Mouse (Mus musculus) lung, embryonic 16.5 days (tissue): ENCODE results near the gene Olfr157. TPM values are rescaled to one million over a fixed set of nuclear protein-coding genes. Genes with fewer than 3 reads are reported as not detected.

Experiments used
- ATAC-seq: fragments of 200-750 bp; cut with Nextera tagmentation; 2 replicates; pipeline ENCODE4 v1.8.0; 2017; ENCODE audit warnings: low read depth, mild to moderate bottlenecking, moderate library complexity
- H3K27ac ChIP-seq: fragments of 300-500 bp; sonication (generic); 2 replicates; pipeline ENCODE4 v1.5.1; 2014; ENCODE audit warnings: mild to moderate bottlenecking, control low read depth, low read length
- H3K27me3 ChIP-seq: fragments of 300-500 bp; sonication (generic); 2 replicates; pipeline ENCODE4 v1.6.1; 2014; ENCODE audit warnings: low read depth, low read length, mixed read lengths; ENCODE audit not compliant: control insufficient read depth, insufficient read depth
- H3K36me3 ChIP-seq: fragments of 300-500 bp; sonication (generic); 2 replicates; pipeline ENCODE4 v1.6.1; 2014; ENCODE audit warnings: low read length; ENCODE audit not compliant: control insufficient read depth, insufficient read depth
- H3K4me1 ChIP-seq: fragments of 300-500 bp; sonication (generic); replicated peaks from 2 replicates; pipeline ENCODE4 v1.6.1; 2014; ENCODE audit warnings: low read length, mixed read lengths; ENCODE audit not compliant: control insufficient read depth, insufficient read depth
- H3K4me2 ChIP-seq: fragments of 300-500 bp; sonication (generic); 2 replicates; pipeline ENCODE4 v1.6.1; 2014; ENCODE audit warnings: low read depth, low read length, control low read depth
- H3K4me3 ChIP-seq: fragments of 300-500 bp; sonication (generic); 2 replicates; pipeline ENCODE4 v1.5.1; 2014; ENCODE audit warnings: mild to moderate bottlenecking, low read length, control low read depth
- H3K9ac ChIP-seq: fragments of 300-500 bp; sonication (generic); 2 replicates; pipeline ENCODE4 v1.6.1; 2014; ENCODE audit warnings: low read length, control low read depth
- H3K9me3 ChIP-seq: fragments of 300-500 bp; sonication (generic); 2 replicates; pipeline ENCODE4 v1.6.1; 2016; ENCODE audit warnings: low read length; ENCODE audit not compliant: control insufficient read depth
- WGBS: fragments of 180-500 bp; shearing (Covaris S2); extraction: QIAGEN DNeasy Blood & Tissue Kit; methylation state at CpG from one replicate; pipeline ENCODE4 v1.1.7; 2014; 5-methylcytosine and 5-hydroxymethylcytosine counted together
- polyA plus RNA-seq: library from polyadenylated mRNA; unstranded; fragments of >200 nt; fragmentation: Nextera tagmentation; extraction: Ambion mirVana; gene quantifications from 2 replicates; pipeline ENCODE4 v1.2.1, GENCODE M21; 2015

Gene Olfr157
- polyA plus RNA-seq, result not detected in 2 replicates

GRCm38 (mm10) chr4:43840101-43840500 is at the start of gene Olfr157:
Olfr157 (minus strand) TSS chr4:43840201.
- Histone ChIP-seq H3K4me3 (no peak within 1 kb of the TSS), H3K9me3 (no peaks in the 10 kb centered on the region), H3K4me1 (no peaks in the 10 kb centered on the region), H3K9ac (no peak within 1 kb of the TSS), H3K36me3 (no peaks in the 10 kb centered on the region), H3K27ac (no peak within 1 kb of the TSS), H3K4me2 (no peak within 1 kb of the TSS), H3K27me3 (no peaks in the 10 kb centered on the region)
- ATAC-seq, result no peak
- WGBS, result 48% methylated on average over 1 of the region's 1 CpGs

- Histone ChIP-seq H3K4me1 (peaks cover 21% of the 10 kb centered on the region), H3K4me3 (no peak overlapping the region), H3K9ac (no peak overlapping the region), H3K4me2 (no peak overlapping the region), H3K36me3 (no peaks in the 10 kb centered on the region), H3K9me3 (no peaks in the 10 kb centered on the region), H3K27me3 (no peaks in the 10 kb centered on the region), H3K27ac (peak overlapping the region; percentile 73)
- 23% methylated on average over 4 of the region's 4 CpGs for WGBS
- peak; percentile 79 for ATAC-seq
Observed at GRCm38 (mm10) chr4:43884196-43884595, 44.2 kb upstream of the Olfr157 start.

- no peak for ATAC-seq
- no peaks in the 10 kb centered on the region for H3K36me3 ChIP-seq
Observed at GRCm38 (mm10) chr4:43879566-43879965, 39.6 kb upstream of the Olfr157 start.

GRCm38 (mm10) chr4:43878121-43878776 is 38.2 kb upstream of the Olfr157 start:
- Histone ChIP-seq H3K36me3 (no peaks in the 10 kb centered on the region), H3K9ac (no peak overlapping the region), H3K4me1 (peaks cover 17% of the 10 kb centered on the region), H3K9me3 (no peaks in the 10 kb centered on the region), H3K4me3 (no peak overlapping the region), H3K27me3 (no peaks in the 10 kb centered on the region), H3K4me2 (no peak overlapping the region), H3K27ac (peak overlapping the region; percentile 72)
- WGBS, result 29% methylated on average over 5 of the region's 5 CpGs
- peak; percentile 26 for ATAC-seq

More at GRCm38 (mm10) chr4:43879566-43879965, 39.6 kb upstream of the Olfr157 start:
- 77% methylated on average over 6 of the region's 6 CpGs for WGBS
- H3K4me1 ChIP-seq, result peaks cover 25% of the 10 kb centered on the region
- H3K9me3 ChIP-seq, result no peaks in the 10 kb centered on the region
- no peaks in the 10 kb centered on the region for H3K27me3 ChIP-seq
- H3K9ac ChIP-seq, result no peak overlapping the region
- H3K27ac ChIP-seq, result no peak overlapping the region
- H3K4me3 ChIP-seq, result no peak overlapping the region
- no peak overlapping the region for H3K4me2 ChIP-seq

GRCm38 (mm10) chr4:43877230-43877629 is 37.2 kb upstream of the Olfr157 start:
- WGBS, result 94% methylated on average over 1 of the region's 1 CpGs
- Histone ChIP-seq H3K9ac (no peak overlapping the region), H3K36me3 (no peaks in the 10 kb centered on the region), H3K27ac (no peak overlapping the region), H3K9me3 (peaks cover 2% of the 10 kb centered on the region), H3K4me1 (peaks cover 17% of the 10 kb centered on the region), H3K4me2 (no peak overlapping the region), H3K27me3 (no peaks in the 10 kb centered on the region), H3K4me3 (no peak overlapping the region)
- no peak for ATAC-seq

GRCm38 (mm10) chr4:43875919-43876411 is 36.0 kb upstream of the Olfr157 start:
- H3K27me3 ChIP-seq, result no peaks in the 10 kb centered on the region
- peak overlapping the region; percentile 89 for H3K9ac ChIP-seq
- peaks cover 17% of the 10 kb centered on the region for H3K4me1 ChIP-seq
- H3K4me2 ChIP-seq, result peak overlapping the region; percentile 95
- H3K27ac ChIP-seq, result no peak overlapping the region
- H3K36me3 ChIP-seq, result no peaks in the 10 kb centered on the region
- peak overlapping the region; percentile 77 for H3K4me3 ChIP-seq
- ATAC-seq, result peak; percentile 35
- peaks cover 2% of the 10 kb centered on the region for H3K9me3 ChIP-seq
- WGBS, result 1% methylated on average over 20 of the region's 20 CpGs

GRCm38 (mm10) chr4:43875160-43875918 is 35.3 kb upstream of the Olfr157 start, which contains the start of gene Reck:
Reck (plus strand) TSS chr4:43875530.
- Histone ChIP-seq H3K9ac (peak within 1 kb of the TSS; percentile 89), H3K27ac (peak within 1 kb of the TSS; percentile 52; the same call in 1 of the 2 replicates), H3K4me3 (peak within 1 kb of the TSS; percentile 77), H3K9me3 (peaks cover 2% of the 10 kb centered on the region), H3K36me3 (no peaks in the 10 kb centered on the region), H3K27me3 (no peaks in the 10 kb centered on the region), H3K4me1 (peaks cover 17% of the 10 kb centered on the region), H3K4me2 (peak within 1 kb of the TSS; percentile 95)
- under 1% methylated on average over 66 of the region's 73 CpGs for WGBS
- ATAC-seq, result peak; percentile 94

GRCm38 (mm10) chr4:43874501-43874900 is 34.5 kb upstream of the Olfr157 start:
- Histone ChIP-seq H3K27me3 (no peaks in the 10 kb centered on the region), H3K4me2 (peak overlapping the region; percentile 95), H3K9me3 (peaks cover 2% of the 10 kb centered on the region), H3K36me3 (no peaks in the 10 kb centered on the region), H3K27ac (no peak overlapping the region), H3K9ac (peak overlapping the region; percentile 89), H3K4me3 (peak overlapping the region; percentile 77), H3K4me1 (peaks cover 17% of the 10 kb centered on the region)
- no peak for ATAC-seq
- 36% methylated on average over 7 of the region's 7 CpGs for WGBS

- Histone ChIP-seq H3K9ac (no peak overlapping the region), H3K4me3 (no peak overlapping the region), H3K27me3 (no peaks in the 10 kb centered on the region), H3K36me3 (no peaks in the 10 kb centered on the region), H3K4me2 (no peak overlapping the region), H3K27ac (no peak overlapping the region), H3K9me3 (peaks cover 2% of the 10 kb centered on the region), H3K4me1 (peaks cover 2% of the 10 kb centered on the region; the same call in 1 of the 2 replicates)
- WGBS, result 80% methylated on average over 10 of the region's 10 CpGs
- no peak for ATAC-seq
Observed at GRCm38 (mm10) chr4:43869821-43870220, 29.8 kb upstream of the Olfr157 start.
